Mouse (Mus musculus) kidney, postnatal 25 days (tissue): ENCODE results near the gene Hist2h2aa2.

Experiments
- DNase-seq, 2 experiments: peaks; one replicate each; pipeline ENCODE4 v3.0.0; 2021; ENCODE audit warnings: mixed read lengths in 2 of 2

Gene Hist2h2aa2

DNA sequence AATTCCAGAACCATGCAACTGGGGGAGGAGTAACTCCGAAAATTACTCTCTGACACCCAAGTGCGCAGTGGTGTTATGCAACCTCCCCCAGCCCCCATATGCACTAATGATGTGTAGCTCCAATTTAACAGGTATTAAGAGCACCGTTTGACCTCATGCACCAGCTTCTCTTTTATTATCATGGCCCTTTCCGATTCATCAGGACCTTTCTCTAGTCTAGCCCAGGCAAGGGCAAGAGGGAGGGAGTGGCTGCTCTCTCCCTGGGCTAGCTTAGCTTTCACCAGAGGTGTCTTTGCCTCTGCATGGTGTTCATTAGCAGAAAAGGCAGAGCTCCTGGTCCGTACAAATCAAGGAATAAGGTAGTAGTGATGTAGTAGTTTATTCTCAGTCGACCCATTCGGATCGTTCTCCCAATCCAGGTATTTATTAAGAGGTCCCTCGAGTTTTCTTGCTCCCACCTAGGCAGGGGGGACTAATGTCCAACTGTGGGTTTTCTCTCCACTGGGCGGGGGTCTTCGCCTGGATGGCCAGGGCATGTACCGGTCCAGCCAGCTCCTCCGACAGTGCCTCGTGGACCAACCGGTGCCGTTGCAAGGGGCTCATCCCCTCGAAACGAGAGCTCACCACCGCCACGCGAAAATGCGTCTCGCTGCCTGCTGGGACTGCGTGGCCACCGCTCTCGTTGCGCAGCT, 43.5 kb downstream of the Hist2h2aa2 start:
- DNase-seq = no peak

DNA sequence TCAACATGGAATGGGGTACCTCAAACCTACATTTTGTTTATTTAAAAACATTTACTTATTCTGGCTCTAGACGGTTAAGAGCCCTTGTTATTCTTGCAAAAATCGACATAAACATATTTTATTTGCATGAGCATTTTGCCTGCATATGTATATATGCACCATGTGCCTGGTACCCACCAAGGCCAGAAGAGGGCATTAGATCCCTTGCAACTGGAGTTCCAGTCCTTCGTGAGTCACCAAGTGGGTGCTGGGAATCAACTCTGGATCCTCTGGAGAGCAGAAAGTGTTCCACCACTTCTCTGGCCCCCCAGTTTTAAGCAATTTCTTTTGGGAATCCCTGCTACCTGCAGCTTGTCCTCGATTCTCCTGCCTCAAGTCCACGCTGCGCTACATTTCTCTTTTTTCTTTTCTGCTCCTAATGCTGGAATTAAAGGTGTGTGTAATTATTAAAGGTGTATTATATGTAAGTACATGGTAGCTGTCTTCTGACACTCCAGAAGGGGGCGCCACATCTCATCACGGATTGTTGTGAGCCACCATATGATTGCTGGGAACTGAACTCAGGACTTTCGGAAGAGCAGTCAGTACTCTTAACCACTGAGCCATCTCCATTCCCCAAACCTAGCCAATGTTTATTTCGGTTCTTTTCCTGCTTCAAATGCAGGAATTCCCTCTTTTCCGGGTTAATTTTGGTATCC, 44.3 kb downstream of the Hist2h2aa2 start:
- no peak for DNase-seq

DNA sequence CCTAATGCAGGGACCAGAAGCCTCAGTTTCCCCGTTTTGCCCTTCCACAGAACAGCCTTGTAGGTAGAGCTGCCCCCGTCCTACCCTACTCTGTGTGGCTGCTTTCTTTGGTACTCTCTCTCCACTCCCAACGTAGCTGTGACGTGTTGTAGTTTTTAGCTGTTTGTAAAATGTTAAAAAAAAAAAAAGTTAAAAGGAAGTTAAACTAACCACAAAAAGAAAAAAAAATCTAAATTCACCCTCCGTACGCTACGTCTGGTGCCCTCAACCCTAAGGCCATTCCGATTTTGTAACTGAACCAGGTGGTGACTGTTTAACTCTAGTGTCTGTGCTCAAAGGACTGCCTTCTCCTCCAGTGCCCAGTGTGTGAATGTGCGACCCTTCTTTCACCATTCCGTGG, 45.1 kb downstream of the Hist2h2aa2 start:
- DNase-seq = no peak

DNA sequence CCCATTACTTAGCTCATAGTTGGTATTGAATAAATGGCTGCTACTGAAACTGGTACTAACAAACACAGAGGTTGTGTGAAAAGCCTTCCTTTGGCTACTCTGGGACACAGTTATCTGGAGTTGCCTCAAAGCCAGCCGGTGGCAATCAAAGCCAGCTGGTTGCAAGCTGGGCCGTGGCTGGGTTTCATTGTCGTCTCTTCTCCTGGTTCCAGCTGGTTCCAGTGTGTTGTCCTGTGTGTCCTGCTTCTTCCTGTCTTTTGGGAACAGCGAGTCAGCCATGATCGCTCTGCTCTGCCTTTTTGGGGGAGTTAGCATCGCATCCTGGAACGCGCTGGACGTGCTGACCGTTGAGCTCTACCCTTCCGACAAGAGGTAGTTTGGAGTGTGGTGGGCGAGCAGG, 47.1 kb downstream of the Hist2h2aa2 start:
- DNase-seq = no peak
